ENCODE assay signal across 30 mouse cellular contexts in genomic region chr3:86522880-86523505, GRCm38 (mm10). TPM values are rescaled to one million over a fixed set of nuclear protein-coding genes. Genes with fewer than 3 reads are reported as not detected.
"Had no signal": no experiment of that assay in that cellular context is flagged by ENCODE, and none has a peak within 500 bp of the region (broad histone marks: within the 10 kb centered on the region; RNA-seq: fewer than 3 reads in every experiment).

No protein-coding gene starts in this region.

- H3K9me3 ChIP-seq: heart, embryonic 10.5 days; heart, embryonic 12.5 days; hindbrain, embryonic 13.5 days; hindbrain, embryonic 15.5 days; kidney, embryonic 15.5 days; limb, embryonic 13.5 days; limb, embryonic 15.5 days; liver, embryonic 12.5 days had no signal

- DNase-seq: gastrocnemius, adult 2 months; gastrocnemius, postnatal 10 days; gastrocnemius, postnatal 25 days; heart, postnatal 14 days; heart, postnatal 36 days; kidney, adult 11 months; kidney, adult 2 months; kidney, adult 9 months; kidney, postnatal 14 days; kidney, postnatal 36 days had no signal

- H3K9ac ChIP-seq: heart, embryonic 12.5 days; hindbrain, embryonic 13.5 days; hindbrain, embryonic 15.5 days; kidney, embryonic 15.5 days; limb, embryonic 13.5 days; limb, embryonic 15.5 days; liver, embryonic 12.5 days; liver, embryonic 14.5 days had no signal

- H3K4me1 ChIP-seq: heart, embryonic 10.5 days; heart, embryonic 12.5 days; hindbrain, embryonic 15.5 days; kidney, embryonic 15.5 days; limb, embryonic 13.5 days; limb, embryonic 15.5 days; liver, embryonic 12.5 days had no signal

- H3K4me2 ChIP-seq: heart, embryonic 12.5 days; hindbrain, embryonic 13.5 days; hindbrain, embryonic 15.5 days; kidney, embryonic 15.5 days; limb, embryonic 13.5 days; limb, embryonic 15.5 days; liver, embryonic 12.5 days had no signal

- H3K27ac ChIP-seq: gastrocnemius, adult 2 months; heart, embryonic 10.5 days; hindbrain, embryonic 13.5 days; hindbrain, embryonic 15.5 days; hindbrain, postnatal 0 days; kidney, embryonic 15.5 days; kidney, postnatal 0 days; layer of hippocampus, adult 2 months; left cerebral cortex, adult 2 months; limb, embryonic 13.5 days; limb, embryonic 15.5 days; liver, embryonic 12.5 days; liver, embryonic 14.5 days had no signal

- H3K27me3 ChIP-seq: heart, embryonic 12.5 days; hindbrain, embryonic 13.5 days; hindbrain, embryonic 15.5 days; kidney, embryonic 15.5 days; limb, embryonic 13.5 days; limb, embryonic 15.5 days; liver, embryonic 12.5 days had no signal

- H3K4me3 ChIP-seq: gastrocnemius, adult 2 months; heart, embryonic 10.5 days; heart, embryonic 12.5 days; hindbrain, embryonic 13.5 days; hindbrain, embryonic 15.5 days; kidney, embryonic 15.5 days; layer of hippocampus, adult 2 months; left cerebral cortex, adult 2 months; limb, embryonic 13.5 days; limb, embryonic 15.5 days; liver, embryonic 12.5 days had no signal

- ATAC-seq: hindbrain, postnatal 0 days; intestine, embryonic 16.5 days; liver, embryonic 12.5 days had no signal

- H3K36me3 ChIP-seq: heart, embryonic 10.5 days; heart, embryonic 12.5 days; hindbrain, embryonic 13.5 days; hindbrain, embryonic 15.5 days; kidney, embryonic 15.5 days; limb, embryonic 13.5 days; limb, embryonic 15.5 days; liver, embryonic 12.5 days had no signal

RNA-seq across cellular contexts. Expression of gene Mab21l2, which starts 25.4 kb away (rescaled TPM):
- total RNA-seq: granulocyte monocyte progenitor cell, adult 5-6 weeks; hematopoietic stem cell, adult 5-6 weeks; layer of hippocampus, adult 2 months; layer of hippocampus, postnatal 10 days; layer of hippocampus, postnatal 25 days; left cerebral cortex, postnatal 36 days; liver, adult 2 months had no signal
